In genomic region chr1:119525689-119526591, GRCm38 (mm10) we compare ENCODE assay signal across 8 mouse cellular contexts. TPM values are rescaled to one million over a fixed set of nuclear protein-coding genes. Genes with fewer than 3 reads are reported as not detected.
A peak's percentile ranks its signal among the peaks of the same experiment; 100 is the strongest.
DNase-seq lines count a peak whose midpoint lies in the region; ATAC-seq and TF ChIP-seq lines count a peak whose summit lies in the region.

Tmem185b (plus strand) TSS chr1:119526160.

- peak within 1 kb of the TSS; percentile 88 for H3K4me3 ChIP-seq in E14TG2a.4 (replicated peaks; ENCODE audit: low read length)
- H3K4me3 ChIP-seq in forebrain, embryonic 14.5 days (ENCODE audit: low read depth, low read length), result peak within 1 kb of the TSS; percentile 64
- H3K4me3 ChIP-seq in liver, embryonic 16.5 days (ENCODE audit: low read depth, low read length), result peak within 1 kb of the TSS; percentile 72
- H3K4me3 ChIP-seq in neural tube, embryonic 12.5 days, result peak within 1 kb of the TSS; percentile 64
- H3K4me3 ChIP-seq in stomach, postnatal 0 days (ENCODE audit: low read depth, low read length), result peak within 1 kb of the TSS; percentile 67

- TF ChIP-seq CTCF in E14TG2a.4 (conservative IDR thresholded peaks at IDR 0.05; ENCODE audit: low read length), result no peak
- no peak for TF ChIP-seq CTCF in stomach, postnatal 0 days (IDR thresholded peaks at IDR 0.05; ENCODE audit: low read depth)

- peak within 1 kb of the TSS; percentile 86 for H3K9ac ChIP-seq in forebrain, embryonic 14.5 days (ENCODE audit: low read length)
- H3K9ac ChIP-seq in liver, embryonic 16.5 days (ENCODE audit: low read depth, low read length), result peak within 1 kb of the TSS; percentile 71
- H3K9ac ChIP-seq in neural tube, embryonic 12.5 days, result peak within 1 kb of the TSS; percentile 72
- peak within 1 kb of the TSS; percentile 79 for H3K9ac ChIP-seq in stomach, postnatal 0 days (ENCODE audit: low read length)

- H3K36me3 ChIP-seq in E14TG2a.4 (ENCODE audit: insufficient read depth, low read length), result peaks cover 34% of the 10 kb centered on the region
- peaks cover 22% of the 10 kb centered on the region for H3K36me3 ChIP-seq in forebrain, embryonic 14.5 days (ENCODE audit: control insufficient read depth, insufficient read depth, low read length)
- H3K36me3 ChIP-seq in liver, embryonic 16.5 days (ENCODE audit: control insufficient read depth, insufficient read depth), result peaks cover 20% of the 10 kb centered on the region; the same call in 1 of the 2 replicates
- peaks cover 24% of the 10 kb centered on the region for H3K36me3 ChIP-seq in neural tube, embryonic 12.5 days
- H3K36me3 ChIP-seq in stomach, postnatal 0 days (ENCODE audit: control insufficient read depth, insufficient read depth, low read length), result no peaks in the 10 kb centered on the region

- H3K4me2 ChIP-seq in forebrain, embryonic 14.5 days (ENCODE audit: low read length), result peak within 1 kb of the TSS; percentile 88
- peak within 1 kb of the TSS; percentile 85 for H3K4me2 ChIP-seq in liver, embryonic 16.5 days (ENCODE audit: low read depth, low read length)
- peak within 1 kb of the TSS; percentile 90 for H3K4me2 ChIP-seq in neural tube, embryonic 12.5 days (replicated peaks)
- H3K4me2 ChIP-seq in stomach, postnatal 0 days (replicated peaks; ENCODE audit: low read depth), result peak within 1 kb of the TSS; percentile 92

- peaks cover 9% of the 10 kb centered on the region for H3K9me3 ChIP-seq in E14TG2a.4 (ENCODE audit: low read length)
- H3K9me3 ChIP-seq in forebrain, embryonic 14.5 days (replicated peaks; ENCODE audit: control insufficient read depth, low read length), result 0 out of 2 replicates have a peak, but pooled peaks cover 3% of the 10 kb centered on the region
- H3K9me3 ChIP-seq in liver, embryonic 16.5 days (replicated peaks; ENCODE audit: control insufficient read depth, low read length), result 0 out of 2 replicates have a peak, but pooled peaks cover 2% of the 10 kb centered on the region
- H3K9me3 ChIP-seq in neural tube, embryonic 12.5 days, result peaks cover 9% of the 10 kb centered on the region; the same call in 1 of the 2 replicates
- no peaks in the 10 kb centered on the region for H3K9me3 ChIP-seq in stomach, postnatal 0 days (ENCODE audit: control insufficient read depth, low read length)

- ATAC-seq in forebrain, embryonic 14.5 days, result peak; percentile 98
- peak; percentile 90 for ATAC-seq in liver, embryonic 16.5 days (ENCODE audit: low read depth)
- ATAC-seq in neural tube, embryonic 12.5 days (ENCODE audit: low FRiP score, low read depth), result peak; percentile 98
- ATAC-seq in stomach, postnatal 0 days (ENCODE audit: low FRiP score, low TSS enrichment), result peak; percentile 96

- H3K27ac ChIP-seq in forebrain, embryonic 14.5 days (ENCODE audit: low read depth, low read length), result peak within 1 kb of the TSS; percentile 78
- H3K27ac ChIP-seq in liver, embryonic 16.5 days (ENCODE audit: low read length), result peak within 1 kb of the TSS; percentile 81
- peak within 1 kb of the TSS; percentile 57 for H3K27ac ChIP-seq in neural tube, embryonic 12.5 days
- H3K27ac ChIP-seq in stomach, postnatal 0 days (replicated peaks), result peak within 1 kb of the TSS; percentile 84

- 2% methylated on average over 72 of the region's 82 CpGs for WGBS in forebrain, embryonic 14.5 days
- 2% methylated on average over 81 of the region's 82 CpGs for WGBS in large intestine, adult 2 months
- 1% methylated on average over 72 of the region's 82 CpGs for WGBS in liver, embryonic 16.5 days (ENCODE audit: insufficient replicate concordance)
- WGBS in neural tube, embryonic 12.5 days, result 2% methylated on average over 82 of the region's 82 CpGs
- WGBS in stomach, postnatal 0 days, result 2% methylated on average over 69 of the region's 82 CpGs

- intact Hi-C loops in heart, postnatal 10 days (cut with DNase I), result loop anchor here (2.0 to 5.0 kb wide), 2 partner anchors 15 to 39 kb away; no protein-coding TSS in a partner anchor

- DNase-seq in c-Kit-positive CD71-positive TER-119-negative erythroid progenitor cells, embryonic 14.5 days (ENCODE audit: low read depth), result peak; percentile 62
- peak; percentile 88 for DNase-seq in forebrain, embryonic 14.5 days (ENCODE audit: low spot score)
- peak; percentile 95 for DNase-seq in heart, postnatal 10 days
- no peak for DNase-seq in large intestine, adult 2 months (ENCODE audit: low read depth, low spot score)
- peak; percentile 95 for DNase-seq in stomach, postnatal 0 days (ENCODE audit: low spot score)

- peaks cover 10% of the 10 kb centered on the region; the same call in 1 of the 2 replicates for H3K27me3 ChIP-seq in E14TG2a.4 (ENCODE audit: insufficient read depth, low read length)
- H3K27me3 ChIP-seq in forebrain, embryonic 14.5 days (replicated peaks; ENCODE audit: control insufficient read depth, insufficient read depth, low read length), result no peaks in the 10 kb centered on the region
- no peaks in the 10 kb centered on the region for H3K27me3 ChIP-seq in liver, embryonic 16.5 days (ENCODE audit: control insufficient read depth, insufficient read depth, low read depth, low read length)
- no peaks in the 10 kb centered on the region for H3K27me3 ChIP-seq in neural tube, embryonic 12.5 days (replicated peaks)
- H3K27me3 ChIP-seq in stomach, postnatal 0 days (ENCODE audit: control insufficient read depth, insufficient read depth, low read length), result no peaks in the 10 kb centered on the region

- TF ChIP-seq EP300 in stomach, postnatal 0 days (optimal IDR thresholded peaks at IDR 0.05), result no peak

- H3K4me1 ChIP-seq in E14TG2a.4 (replicated peaks; ENCODE audit: low read depth, low read length), result peaks cover 53% of the 10 kb centered on the region
- peaks cover 14% of the 10 kb centered on the region for H3K4me1 ChIP-seq in forebrain, embryonic 14.5 days (ENCODE audit: control insufficient read depth, insufficient read depth, low read length)
- H3K4me1 ChIP-seq in liver, embryonic 16.5 days (ENCODE audit: control insufficient read depth, low read depth, low read length), result peaks cover 20% of the 10 kb centered on the region
- H3K4me1 ChIP-seq in neural tube, embryonic 12.5 days, result peaks cover 22% of the 10 kb centered on the region
- H3K4me1 ChIP-seq in stomach, postnatal 0 days (replicated peaks; ENCODE audit: control insufficient read depth, insufficient read depth), result peaks cover 9% of the 10 kb centered on the region

RNA-seq across cellular contexts. Expression of gene Tmem185b, which starts in this region (rescaled TPM):
- polyA plus RNA-seq in forebrain, embryonic 14.5 days (2014; fragmentation: Nextera tagmentation; extraction: Ambion mirVana), result 19.1 and 21.6 TPM in 2 replicates
- 10 to 100 TPM; 16.3 to 19.8 TPM for total RNA-seq in heart, postnatal 10 days (2021)
- 16.3 and 19.1 TPM in 2 replicates for polyA plus RNA-seq in large intestine, adult 2 months (2012; rRNA removed)
- polyA plus RNA-seq in liver, embryonic 16.5 days (2015; fragmentation: Nextera tagmentation; extraction: Ambion mirVana), result 7.3 and 7.6 TPM in 2 replicates
- 18.2 and 19.7 TPM in 2 replicates for polyA plus RNA-seq in neural tube, embryonic 12.5 days (2016; fragmentation: Nextera tagmentation; extraction: Ambion mirVana)
- polyA plus RNA-seq in stomach, postnatal 0 days (2015; fragmentation: Nextera tagmentation; extraction: Ambion mirVana), result 12.6 and 13.2 TPM in 2 replicates
